Mouse (Mus musculus): ENCODE data around the gene Gga1.

DNA sequence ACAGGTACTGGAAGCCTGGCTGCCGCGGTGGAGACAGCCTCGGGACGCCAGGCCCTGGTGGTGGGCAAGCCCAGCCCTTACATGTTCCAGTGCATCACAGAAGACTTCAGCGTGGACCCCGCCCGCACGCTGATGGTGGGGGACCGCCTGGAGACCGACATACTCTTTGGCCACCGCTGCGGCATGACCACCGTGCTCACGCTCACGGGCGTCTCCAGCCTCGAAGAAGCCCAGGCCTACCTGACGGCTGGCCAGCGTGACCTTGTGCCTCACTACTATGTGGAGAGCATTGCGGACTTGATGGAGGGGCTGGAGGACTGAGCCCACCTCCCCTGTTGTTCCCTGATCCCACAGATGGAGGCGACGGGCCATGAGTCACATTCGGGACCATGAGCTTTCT lies 41.1 kb downstream of the Gga1 start:
- TF ChIP-seq CTCF (IDR thresholded peaks at IDR 0.05; ENCODE audit: insufficient read depth, low read depth, low read length), result no peak
- TF ChIP-seq POLR2A (IDR thresholded peaks at IDR 0.05; ENCODE audit: insufficient read depth, low read depth, low read length), result no peak
